Mouse (Mus musculus): ENCODE measurements around the gene Palm.

Gene Palm

GRCm38 (mm10) chr10:79773208-79773607 lies 20.2 kb upstream of the Palm start:
- DNase-seq = no peak

GRCm38 (mm10) chr10:79774486-79775279 lies 18.7 kb upstream of the Palm start:
- no peak for DNase-seq

- no peak for DNase-seq
These were observed 16.3 kb upstream of the Palm start, which contains the start of gene Fstl3 for GRCm38 (mm10) chr10:79777103-79777531. Gene Fstl3, plus strand, starts transcription at chr10:79777272.

GRCm38 (mm10) chr10:79778006-79778405 lies 15.4 kb upstream of the Palm start:
- no peak for DNase-seq

- DNase-seq = no peak
These were observed 14.2 kb upstream of the Palm start for GRCm38 (mm10) chr10:79779193-79779592.

- peak; percentile 96 for DNase-seq
These were observed 13.3 kb upstream of the Palm start for GRCm38 (mm10) chr10:79779784-79780663.

GRCm38 (mm10) chr10:79780664-79781015 lies 12.7 kb upstream of the Palm start:
- DNase-seq = no peak

GRCm38 (mm10) chr10:79781139-79781538 lies 12.2 kb upstream of the Palm start:
- DNase-seq = no peak

GRCm38 (mm10) chr10:79781956-79782355 lies 11.4 kb upstream of the Palm start:
- DNase-seq = no peak

GRCm38 (mm10) chr10:79783050-79783449 lies 10.3 kb upstream of the Palm start:
- no peak for DNase-seq

GRCm38 (mm10) chr10:79783920-79784800 lies 9.2 kb upstream of the Palm start:
- DNase-seq = no peak

- no peak for DNase-seq
These were observed 4.8 kb upstream of the Palm start for GRCm38 (mm10) chr10:79788386-79789158.

GRCm38 (mm10) chr10:79789581-79789980 lies 3.8 kb upstream of the Palm start:
- no peak for DNase-seq

GRCm38 (mm10) chr10:79790861-79791260 lies 2.5 kb upstream of the Palm start, which contains the start of gene Prss57:
Gene Prss57, minus strand, starts transcription at chr10:79790961.
- no peak for DNase-seq

- no peak for DNase-seq
These were observed 882 bp upstream of the Palm start for GRCm38 (mm10) chr10:79792339-79793040.

- DNase-seq = peak; percentile 62
These were observed 542 bp downstream of the Palm start for GRCm38 (mm10) chr10:79793738-79794490.

GRCm38 (mm10) chr10:79794491-79794931 lies 1.1 kb downstream of the Palm start:
- no peak for DNase-seq

GRCm38 (mm10) chr10:79795905-79796304 lies 2.5 kb downstream of the Palm start:
- no peak for DNase-seq

- no peak for DNase-seq
These were observed 4.0 kb downstream of the Palm start for GRCm38 (mm10) chr10:79797326-79797725.

GRCm38 (mm10) chr10:79798289-79798928 lies 5.0 kb downstream of the Palm start:
- no peak for DNase-seq

Data from right cerebral cortex, postnatal 25 days (tissue).